Mouse (Mus musculus) liver, embryonic 12.5 days (tissue): ENCODE measurements at regions not wholly inside any gene's neighbourhood (a gene's known extent, or its start where the extent isn't known, plus 50 kb on each side); places are given as distances from the start of the nearest gene placed in this dataset.

Source experiments
- ATAC-seq: fragments of 200-750 bp; cut with Nextera tagmentation; 2 replicates; pipeline ENCODE4 v1.8.0; 2017; ENCODE audit warnings: moderate number of reproducible peaks, mild to moderate bottlenecking, moderate library complexity
- H3K27ac ChIP-seq: fragments of 300-500 bp; sonication (generic); 2 replicates; pipeline ENCODE4 v1.5.1; 2016; ENCODE audit warnings: mild to moderate bottlenecking
- H3K27me3 ChIP-seq: fragments of 300-500 bp; sonication (generic); replicated peaks from 2 replicates; pipeline ENCODE4 v1.6.1; 2016; ENCODE audit warnings: mild to moderate bottlenecking, moderate library complexity
- H3K36me3 ChIP-seq: fragments of 300-500 bp; sonication (generic); 2 replicates; pipeline ENCODE4 v1.6.1; 2016; ENCODE audit warnings: mild to moderate bottlenecking, moderate library complexity
- H3K4me1 ChIP-seq: fragments of 300-500 bp; sonication (generic); 2 replicates; pipeline ENCODE4 v1.6.1; 2016
- H3K4me2 ChIP-seq: fragments of 300-500 bp; sonication (generic); 2 replicates; pipeline ENCODE4 v1.6.1; 2016; ENCODE audit warnings: mild to moderate bottlenecking, moderate library complexity
- H3K4me3 ChIP-seq: fragments of 300-500 bp; sonication (generic); 2 replicates; pipeline ENCODE4 v1.5.1; 2016; ENCODE audit warnings: mild to moderate bottlenecking, moderate library complexity
- H3K9ac ChIP-seq: fragments of 300-500 bp; sonication (generic); 2 replicates; pipeline ENCODE4 v1.6.1; 2016; ENCODE audit warnings: mild to moderate bottlenecking, moderate library complexity
- H3K9me3 ChIP-seq: fragments of 300-500 bp; sonication (generic); replicated peaks from 2 replicates; pipeline ENCODE4 v1.6.1; 2016; ENCODE audit warnings: mild to moderate bottlenecking, moderate library complexity
- WGBS: fragments of 180-500 bp; shearing (Covaris S2); methylation state at CpG from one replicate; pipeline ENCODE4 v1.1.7; 2016; ENCODE audit not compliant: insufficient replicate concordance; 5-methylcytosine and 5-hydroxymethylcytosine counted together

DNA sequence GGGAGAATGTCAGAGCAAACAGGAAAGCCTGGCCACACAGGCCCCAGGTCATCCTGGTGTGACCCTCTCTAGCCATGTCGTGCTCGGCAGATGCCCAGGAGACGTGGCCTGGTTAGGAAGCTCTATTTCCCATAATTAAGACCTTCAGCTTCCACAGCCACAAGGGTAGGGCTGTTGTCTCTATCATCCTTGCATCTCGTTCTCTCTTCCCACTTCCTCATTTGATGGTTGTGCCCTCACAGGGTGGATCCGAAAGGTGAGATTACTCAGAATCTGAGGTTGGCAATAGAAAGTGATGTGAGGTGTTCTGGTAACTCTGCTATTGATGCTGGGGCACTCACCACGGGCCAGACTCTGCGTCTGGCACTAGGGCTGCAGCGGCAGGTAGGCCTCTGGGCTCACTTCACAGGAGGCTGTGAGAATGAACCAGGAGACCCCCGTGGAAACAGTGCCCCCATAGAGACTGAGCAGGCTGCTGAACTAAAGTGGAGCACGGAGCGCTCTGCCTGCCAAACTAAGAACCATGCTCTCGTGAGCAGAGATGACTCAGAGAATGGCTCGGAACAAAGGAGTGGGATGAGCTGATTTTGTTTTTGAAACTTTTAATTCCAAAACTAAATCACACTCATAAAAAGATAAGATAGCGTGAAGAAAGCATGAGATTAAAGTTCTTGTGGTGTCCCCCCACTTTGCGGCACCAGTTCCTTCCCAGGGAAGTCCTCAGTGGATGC lies 266.5 kb upstream of the Tle3 start:
- Histone ChIP-seq H3K4me3 (no peak overlapping the region), H3K4me1 (no peaks in the 10 kb centered on the region), H3K4me2 (no peak overlapping the region), H3K27ac (no peak overlapping the region), H3K9me3 (no peaks in the 10 kb centered on the region), H3K9ac (no peak overlapping the region), H3K36me3 (no peaks in the 10 kb centered on the region), H3K27me3 (peaks cover 6% of the 10 kb centered on the region; the same call in 1 of the 2 replicates)
- ATAC-seq = no peak
- WGBS = 66% methylated on average over 15 of the region's 15 CpGs

GRCm38 (mm10) chr9:61109519-61110285 lies 262.5 kb upstream of the Tle3 start:
- H3K4me3 ChIP-seq = no peak overlapping the region
- H3K4me1 ChIP-seq = no peaks in the 10 kb centered on the region
- H3K4me2 ChIP-seq = no peak overlapping the region
- no peak for ATAC-seq
- H3K36me3 ChIP-seq = no peaks in the 10 kb centered on the region
- H3K27me3 ChIP-seq = peaks cover 24% of the 10 kb centered on the region; the same call in 1 of the 2 replicates
- 63% methylated on average over 5 of the region's 5 CpGs for WGBS
- H3K9me3 ChIP-seq = no peaks in the 10 kb centered on the region
- H3K9ac ChIP-seq = no peak overlapping the region
- H3K27ac ChIP-seq = no peak overlapping the region

GRCm38 (mm10) chr9:61111206-61111605 lies 261.0 kb upstream of the Tle3 start:
- ATAC-seq = no peak
- Histone ChIP-seq H3K4me3 (no peak overlapping the region), H3K27ac (no peak overlapping the region), H3K27me3 (0 out of 2 replicates have a peak, but pooled peaks cover 27% of the 10 kb centered on the region), H3K9me3 (no peaks in the 10 kb centered on the region), H3K4me2 (no peak overlapping the region), H3K4me1 (no peaks in the 10 kb centered on the region), H3K36me3 (no peaks in the 10 kb centered on the region), H3K9ac (no peak overlapping the region)
- WGBS = 53% methylated on average over 7 of the region's 7 CpGs

DNA sequence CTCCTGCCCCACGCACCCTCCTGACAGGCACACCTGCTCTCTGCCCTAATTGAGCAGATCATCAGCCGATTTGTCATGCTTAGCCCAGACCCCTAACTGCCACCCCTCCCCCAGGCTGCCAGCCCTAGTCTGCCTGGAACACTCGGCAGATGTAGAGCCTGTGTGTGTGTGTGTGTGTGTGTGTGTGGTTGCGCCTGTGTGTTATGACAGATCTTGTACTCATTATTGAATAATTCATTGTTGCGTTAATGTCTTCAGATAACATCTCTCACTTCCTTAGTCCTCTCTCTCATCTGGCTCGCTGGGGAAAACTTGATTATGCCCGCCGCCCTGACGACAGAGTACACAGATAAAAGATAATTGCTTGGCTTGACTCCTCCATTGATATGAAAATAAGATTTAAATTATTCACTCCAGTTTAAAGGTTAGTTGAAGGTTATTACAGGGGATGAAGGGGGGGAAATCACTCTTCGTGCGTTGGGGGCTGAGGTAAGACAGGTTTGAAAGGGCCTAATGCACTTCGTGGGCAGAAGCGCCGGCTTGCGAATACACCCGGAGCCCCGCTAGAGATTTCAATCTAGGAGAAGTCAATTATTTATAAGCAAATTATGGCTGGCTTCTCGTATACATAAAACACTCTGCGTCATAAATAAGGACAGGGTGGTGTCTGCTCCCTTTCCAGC lies 260.3 kb upstream of the Tle3 start:
- Histone ChIP-seq H3K9ac (no peak overlapping the region), H3K36me3 (no peaks in the 10 kb centered on the region), H3K27ac (no peak overlapping the region), H3K27me3 (0 out of 2 replicates have a peak, but pooled peaks cover 27% of the 10 kb centered on the region), H3K9me3 (no peaks in the 10 kb centered on the region), H3K4me1 (no peaks in the 10 kb centered on the region), H3K4me3 (no peak overlapping the region), H3K4me2 (no peak overlapping the region)
- 59% methylated on average over 19 of the region's 19 CpGs for WGBS
- ATAC-seq = no peak

DNA sequence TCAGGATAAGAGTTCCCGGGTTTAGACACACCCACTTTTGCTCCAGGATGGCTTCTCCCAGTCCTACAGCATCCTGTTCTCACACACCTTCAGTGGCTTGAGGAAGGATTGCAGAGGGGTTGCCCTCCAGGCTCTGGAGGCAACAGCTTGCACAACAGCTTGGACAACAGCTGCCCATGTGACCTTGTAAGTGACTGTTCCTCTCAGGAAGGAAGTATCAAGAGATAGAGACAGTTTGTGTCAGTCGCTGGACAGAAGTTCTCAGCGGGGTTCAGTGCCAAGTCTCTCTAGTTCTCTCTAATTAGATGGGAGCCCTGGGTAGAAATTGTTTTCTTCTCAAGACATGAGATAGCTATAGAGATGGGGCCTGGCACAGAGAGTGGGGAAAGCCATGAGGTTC lies 252.9 kb upstream of the Tle3 start:
- H3K27ac ChIP-seq = no peak overlapping the region
- peaks cover 3% of the 10 kb centered on the region; the same call in 1 of the 2 replicates for H3K27me3 ChIP-seq
- WGBS = 23% methylated on average over 3 of the region's 3 CpGs
- no peaks in the 10 kb centered on the region for H3K9me3 ChIP-seq
- H3K36me3 ChIP-seq = no peaks in the 10 kb centered on the region
- 0 out of 2 replicates have a peak, but pooled peaks cover 8% of the 10 kb centered on the region for H3K4me1 ChIP-seq
- H3K4me2 ChIP-seq = no peak overlapping the region
- H3K4me3 ChIP-seq = no peak overlapping the region
- no peak for ATAC-seq
- H3K9ac ChIP-seq = no peak overlapping the region

DNA sequence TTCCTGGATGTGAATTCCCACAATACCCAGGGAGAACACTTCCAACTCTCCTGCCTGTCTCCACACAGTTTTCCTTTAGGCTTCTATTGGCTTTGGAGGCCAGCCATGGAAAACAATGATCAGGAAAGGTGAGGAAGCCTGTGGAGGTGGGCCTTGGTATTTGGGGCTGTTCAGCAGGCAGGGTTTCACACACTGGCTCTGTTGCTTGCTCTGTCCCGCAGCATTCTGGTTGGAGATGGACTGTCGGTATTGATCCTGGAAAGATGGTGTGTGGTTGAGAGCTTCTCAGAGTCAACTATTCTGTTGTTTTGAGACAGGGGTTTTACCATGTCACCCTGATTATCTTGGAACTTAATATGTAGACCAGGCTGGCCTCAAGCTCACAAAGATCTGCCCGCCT lies 251.6 kb upstream of the Tle3 start:
- H3K27me3 ChIP-seq = no peaks in the 10 kb centered on the region; the same call in 1 of the 2 replicates
- H3K36me3 ChIP-seq = no peaks in the 10 kb centered on the region
- 66% methylated on average over 3 of the region's 3 CpGs for WGBS
- H3K4me1 ChIP-seq = 0 out of 2 replicates have a peak, but pooled peaks cover 8% of the 10 kb centered on the region
- no peaks in the 10 kb centered on the region for H3K9me3 ChIP-seq
- no peak overlapping the region for H3K4me2 ChIP-seq
- no peak for ATAC-seq
- H3K4me3 ChIP-seq = no peak overlapping the region
- H3K27ac ChIP-seq = no peak overlapping the region
- H3K9ac ChIP-seq = no peak overlapping the region

- H3K9me3 ChIP-seq = no peaks in the 10 kb centered on the region
- H3K9ac ChIP-seq = no peak overlapping the region
- H3K27me3 ChIP-seq = peaks cover 4% of the 10 kb centered on the region; the same call in 1 of the 2 replicates
- no peak overlapping the region for H3K27ac ChIP-seq
- no peak for ATAC-seq
- no peak overlapping the region for H3K4me2 ChIP-seq
- no peak overlapping the region for H3K4me3 ChIP-seq
- WGBS = 55% methylated on average over 10 of the region's 10 CpGs
- H3K4me1 ChIP-seq = 0 out of 2 replicates have a peak, but pooled peaks cover 8% of the 10 kb centered on the region
- no peaks in the 10 kb centered on the region for H3K36me3 ChIP-seq
Measured at GRCm38 (mm10) chr9:61120931-61121391, 251.2 kb upstream of the Tle3 start.

- no peak for ATAC-seq
- H3K27me3 ChIP-seq = peaks cover 4% of the 10 kb centered on the region; the same call in 1 of the 2 replicates
- no peak overlapping the region for H3K4me2 ChIP-seq
- H3K9me3 ChIP-seq = no peaks in the 10 kb centered on the region
- H3K4me1 ChIP-seq = 0 out of 2 replicates have a peak, but pooled peaks cover 8% of the 10 kb centered on the region
- H3K4me3 ChIP-seq = no peak overlapping the region
- no peak overlapping the region for H3K9ac ChIP-seq
- H3K36me3 ChIP-seq = no peaks in the 10 kb centered on the region
- H3K27ac ChIP-seq = no peak overlapping the region
Measured at GRCm38 (mm10) chr9:61123431-61123830, 248.7 kb upstream of the Tle3 start.

DNA sequence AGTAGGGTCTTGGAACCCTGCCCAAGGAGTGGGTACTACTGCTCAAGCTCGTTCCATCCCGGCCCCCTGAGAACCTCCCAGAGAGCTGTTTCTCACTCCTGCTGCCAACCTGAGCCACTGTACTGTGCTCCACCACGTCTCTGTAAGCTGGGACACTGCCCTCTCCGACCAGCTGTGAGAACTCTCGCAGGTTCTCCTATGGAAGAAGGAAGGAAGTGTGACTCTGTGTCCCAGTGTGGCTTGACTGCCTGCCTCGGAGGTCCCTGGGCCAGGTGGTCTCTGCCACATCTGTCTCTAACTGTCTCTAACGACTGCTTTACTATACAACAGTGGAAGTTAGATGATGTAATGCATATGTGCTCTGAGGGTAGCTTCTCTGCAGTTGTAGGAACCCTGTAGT lies 246.4 kb upstream of the Tle3 start:
- H3K4me3 ChIP-seq = no peak overlapping the region
- H3K9ac ChIP-seq = no peak overlapping the region
- peaks cover 4% of the 10 kb centered on the region; the same call in 1 of the 2 replicates for H3K27me3 ChIP-seq
- no peak overlapping the region for H3K27ac ChIP-seq
- H3K9me3 ChIP-seq = no peaks in the 10 kb centered on the region
- no peak overlapping the region for H3K4me2 ChIP-seq
- no peak for ATAC-seq
- no peaks in the 10 kb centered on the region for H3K36me3 ChIP-seq
- no peaks in the 10 kb centered on the region for H3K4me1 ChIP-seq
- 43% methylated on average over 7 of the region's 7 CpGs for WGBS

- Histone ChIP-seq H3K36me3 (no peaks in the 10 kb centered on the region), H3K4me3 (no peak overlapping the region), H3K4me1 (no peaks in the 10 kb centered on the region), H3K27me3 (0 out of 2 replicates have a peak, but pooled peaks cover 4% of the 10 kb centered on the region), H3K9ac (no peak overlapping the region), H3K9me3 (no peaks in the 10 kb centered on the region), H3K4me2 (no peak overlapping the region), H3K27ac (no peak overlapping the region)
- no peak for ATAC-seq
- 37% methylated on average over 2 of the region's 2 CpGs for WGBS
Measured at GRCm38 (mm10) chr9:61128077-61128476, 244.1 kb upstream of the Tle3 start.

DNA sequence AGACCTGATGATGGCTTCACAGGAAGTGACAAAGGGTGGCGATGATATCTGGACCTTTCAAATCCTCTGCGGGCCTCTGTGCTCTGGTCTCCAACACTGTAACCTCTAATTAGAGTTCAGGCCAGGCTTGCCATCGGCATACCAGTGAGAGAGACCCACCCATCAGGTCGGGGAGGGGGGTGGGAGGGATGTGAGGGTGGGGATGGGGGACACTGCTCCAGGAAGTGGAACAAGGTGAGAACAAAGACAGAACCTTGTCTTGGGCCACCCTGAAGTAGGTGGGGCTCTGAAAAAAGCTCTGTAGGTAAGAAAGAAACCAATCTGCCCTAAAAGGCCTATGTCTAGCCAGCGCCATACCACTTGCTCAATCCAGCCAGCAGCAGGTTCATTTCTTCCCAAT lies 243.0 kb upstream of the Tle3 start:
- Histone ChIP-seq H3K4me2 (no peak overlapping the region), H3K4me1 (no peaks in the 10 kb centered on the region), H3K9me3 (no peaks in the 10 kb centered on the region), H3K27ac (no peak overlapping the region), H3K27me3 (0 out of 2 replicates have a peak, but pooled peaks cover 4% of the 10 kb centered on the region), H3K9ac (no peak overlapping the region), H3K36me3 (no peaks in the 10 kb centered on the region), H3K4me3 (no peak overlapping the region)
- 46% methylated on average over 5 of the region's 5 CpGs for WGBS
- no peak for ATAC-seq

DNA sequence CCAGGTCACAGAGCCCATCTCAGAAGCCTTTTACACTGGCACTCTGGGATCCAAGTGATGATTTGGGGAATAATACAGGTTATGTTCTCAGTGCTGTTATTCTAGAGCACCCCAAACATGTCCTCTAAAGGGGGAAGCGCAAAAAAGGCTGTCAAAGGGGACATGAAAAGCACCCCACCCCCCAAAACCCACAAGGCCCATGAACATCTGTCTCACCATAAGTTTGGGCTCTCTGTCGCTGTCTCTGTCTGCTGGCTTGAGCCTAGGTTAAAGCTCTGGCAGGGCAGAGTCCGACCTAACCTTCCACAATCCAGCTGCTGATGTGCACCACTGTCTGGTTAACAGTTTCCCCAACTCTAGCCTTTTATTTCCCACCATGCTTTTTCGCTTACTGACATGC lies 241.3 kb upstream of the Tle3 start:
- no peak for ATAC-seq
- Histone ChIP-seq H3K4me1 (no peaks in the 10 kb centered on the region), H3K4me3 (no peak overlapping the region), H3K4me2 (no peak overlapping the region), H3K27ac (no peak overlapping the region), H3K36me3 (no peaks in the 10 kb centered on the region), H3K27me3 (peaks cover 3% of the 10 kb centered on the region; the same call in 1 of the 2 replicates), H3K9me3 (no peaks in the 10 kb centered on the region), H3K9ac (no peak overlapping the region)
- 61% methylated on average over 4 of the region's 4 CpGs for WGBS
